Mouse (Mus musculus) erythroblast, embryonic 14.5 days (primary cell): ENCODE measurements around the gene Ext2. TPM values are rescaled to one million over a fixed set of nuclear protein-coding genes. Genes with fewer than 3 reads are reported as not detected.

ENCODE experiments used
- H3K27me3 ChIP-seq: 2 replicates; pipeline ENCODE4 v1.6.1; 2012; ENCODE audit warnings: inconsistent platforms; ENCODE audit not compliant: control insufficient read depth
- H3K36me3 ChIP-seq: 2 replicates; pipeline ENCODE4 v1.6.1; 2012; ENCODE audit warnings: mild to moderate bottlenecking, inconsistent platforms; ENCODE audit not compliant: control insufficient read depth
- H3K4me1 ChIP-seq: 2 replicates; pipeline ENCODE4 v1.6.1; 2012; ENCODE audit warnings: inconsistent platforms; ENCODE audit not compliant: control insufficient read depth
- H3K4me3 ChIP-seq: replicated peaks from 2 replicates; pipeline ENCODE3; 2012; ENCODE audit warnings: moderate library complexity, mild to moderate bottlenecking, inconsistent platforms
- H3K9me3 ChIP-seq: 2 replicates; pipeline ENCODE4 v1.6.1; 2012; ENCODE audit warnings: low read length, inconsistent platforms, mixed read lengths; ENCODE audit not compliant: control insufficient read depth
- GATA1 ChIP-seq: IDR thresholded peaks from 2 replicates; pipeline ENCODE4 v1.6.1; 2012; ENCODE audit warnings: low read length, inconsistent platforms, mixed read lengths
- TAL1 ChIP-seq: IDR thresholded peaks from 3 replicates; pipeline ENCODE4 v1.6.1; 2012; ENCODE audit warnings: low read length, inconsistent platforms, mixed read lengths
- polyA plus RNA-seq: library from polyadenylated mRNA; stranded (reverse); fragments of >175 nt; gene quantifications from 2 replicates; pipeline ENCODE4 v1.2.3, GENCODE M21; 2012

Ext2 gene
- polyA plus RNA-seq, 1 experiment, result 1.4 TPM

- TF ChIP-seq GATA1, result no peak
- no peak for TF ChIP-seq TAL1
- H3K4me1 ChIP-seq, result no peaks in the 10 kb centered on the region
- H3K36me3 ChIP-seq, result peaks cover 5% of the 10 kb centered on the region
- no peaks in the 10 kb centered on the region for H3K27me3 ChIP-seq
- H3K9me3 ChIP-seq, result no peaks in the 10 kb centered on the region
- H3K4me3 ChIP-seq, result no peak overlapping the region
These were observed 112.7 kb downstream of the Ext2 start for GRCm38 (mm10) chr2:93709696-93710095.

DNA sequence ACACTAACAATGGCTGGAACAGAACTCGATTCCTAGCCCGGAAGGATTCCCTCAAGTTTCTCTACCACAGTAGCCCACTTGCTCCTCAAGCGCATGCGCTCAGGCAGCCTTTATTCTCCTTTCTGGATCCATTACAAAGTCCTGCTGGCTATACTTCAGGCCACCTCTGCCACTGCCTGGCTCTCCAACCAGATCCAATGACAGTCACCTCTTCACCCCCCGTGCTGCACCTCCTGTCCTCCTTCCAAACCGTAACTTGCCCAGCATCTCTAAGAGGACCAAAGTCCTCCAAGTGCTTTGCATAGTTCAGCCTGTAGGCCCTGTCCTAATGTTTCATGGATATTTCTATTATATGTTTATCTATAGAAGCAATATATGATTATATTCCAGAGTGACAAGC, 113.1 kb downstream of the Ext2 start:
- TF ChIP-seq GATA1, result no peak
- TF ChIP-seq TAL1, result no peak
- Histone ChIP-seq H3K27me3 (no peaks in the 10 kb centered on the region), H3K9me3 (no peaks in the 10 kb centered on the region), H3K4me1 (no peaks in the 10 kb centered on the region), H3K36me3 (peaks cover 3% of the 10 kb centered on the region), H3K4me3 (no peak overlapping the region)

DNA sequence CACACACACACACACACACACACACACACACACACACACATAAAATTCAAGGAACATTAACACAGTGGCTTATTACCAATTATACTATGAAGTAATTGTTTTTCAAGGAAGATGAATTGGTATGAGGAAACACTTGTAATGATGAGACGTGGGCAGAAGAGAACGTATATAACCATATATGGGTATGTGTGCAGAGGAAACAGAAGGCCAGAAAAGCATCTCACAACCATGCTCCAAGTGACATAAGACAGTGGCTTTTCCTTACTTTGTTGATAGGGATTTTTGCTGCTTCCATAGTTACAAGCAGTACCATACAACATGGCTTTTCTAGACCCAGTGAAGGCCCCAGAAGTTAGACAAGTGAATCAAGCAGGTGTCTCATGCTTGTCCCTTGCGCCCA, 115.5 kb downstream of the Ext2 start:
- peaks cover 11% of the 10 kb centered on the region for H3K36me3 ChIP-seq
- no peak overlapping the region for H3K4me3 ChIP-seq
- H3K4me1 ChIP-seq, result no peaks in the 10 kb centered on the region
- no peak for TF ChIP-seq GATA1
- TF ChIP-seq TAL1, result no peak
- H3K27me3 ChIP-seq, result no peaks in the 10 kb centered on the region
- H3K9me3 ChIP-seq, result no peaks in the 10 kb centered on the region

- Histone ChIP-seq H3K27me3 (no peaks in the 10 kb centered on the region), H3K4me1 (no peaks in the 10 kb centered on the region), H3K36me3 (peaks cover 11% of the 10 kb centered on the region), H3K4me3 (no peak overlapping the region), H3K9me3 (no peaks in the 10 kb centered on the region)
- TF ChIP-seq TAL1, result no peak
- no peak for TF ChIP-seq GATA1
These were observed 116.0 kb downstream of the Ext2 start for GRCm38 (mm10) chr2:93706407-93706806.

DNA sequence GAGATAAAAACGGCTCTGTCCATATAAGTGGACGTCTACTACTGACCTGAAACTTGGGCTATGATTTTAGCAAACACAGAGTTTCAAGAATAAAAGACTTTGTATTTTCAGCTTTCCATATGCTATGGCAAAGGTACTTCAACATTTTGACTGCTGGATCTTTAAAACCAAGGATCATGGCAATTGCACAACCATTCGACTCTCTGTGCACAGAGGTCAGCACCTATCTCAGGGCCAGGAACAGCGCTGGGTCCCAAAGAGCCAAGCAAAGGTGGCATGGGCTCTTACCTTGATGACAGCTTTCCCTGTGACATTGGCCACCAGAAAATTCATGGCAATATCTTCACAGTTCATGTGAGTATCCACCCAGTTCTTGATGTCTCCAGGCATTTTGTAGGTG, 118.2 kb downstream of the Ext2 start:
- Histone ChIP-seq H3K4me1 (no peaks in the 10 kb centered on the region), H3K36me3 (peaks cover 11% of the 10 kb centered on the region), H3K9me3 (no peaks in the 10 kb centered on the region), H3K27me3 (no peaks in the 10 kb centered on the region), H3K4me3 (no peak overlapping the region)
- TF ChIP-seq TAL1 (no peak), GATA1 (no peak)

DNA sequence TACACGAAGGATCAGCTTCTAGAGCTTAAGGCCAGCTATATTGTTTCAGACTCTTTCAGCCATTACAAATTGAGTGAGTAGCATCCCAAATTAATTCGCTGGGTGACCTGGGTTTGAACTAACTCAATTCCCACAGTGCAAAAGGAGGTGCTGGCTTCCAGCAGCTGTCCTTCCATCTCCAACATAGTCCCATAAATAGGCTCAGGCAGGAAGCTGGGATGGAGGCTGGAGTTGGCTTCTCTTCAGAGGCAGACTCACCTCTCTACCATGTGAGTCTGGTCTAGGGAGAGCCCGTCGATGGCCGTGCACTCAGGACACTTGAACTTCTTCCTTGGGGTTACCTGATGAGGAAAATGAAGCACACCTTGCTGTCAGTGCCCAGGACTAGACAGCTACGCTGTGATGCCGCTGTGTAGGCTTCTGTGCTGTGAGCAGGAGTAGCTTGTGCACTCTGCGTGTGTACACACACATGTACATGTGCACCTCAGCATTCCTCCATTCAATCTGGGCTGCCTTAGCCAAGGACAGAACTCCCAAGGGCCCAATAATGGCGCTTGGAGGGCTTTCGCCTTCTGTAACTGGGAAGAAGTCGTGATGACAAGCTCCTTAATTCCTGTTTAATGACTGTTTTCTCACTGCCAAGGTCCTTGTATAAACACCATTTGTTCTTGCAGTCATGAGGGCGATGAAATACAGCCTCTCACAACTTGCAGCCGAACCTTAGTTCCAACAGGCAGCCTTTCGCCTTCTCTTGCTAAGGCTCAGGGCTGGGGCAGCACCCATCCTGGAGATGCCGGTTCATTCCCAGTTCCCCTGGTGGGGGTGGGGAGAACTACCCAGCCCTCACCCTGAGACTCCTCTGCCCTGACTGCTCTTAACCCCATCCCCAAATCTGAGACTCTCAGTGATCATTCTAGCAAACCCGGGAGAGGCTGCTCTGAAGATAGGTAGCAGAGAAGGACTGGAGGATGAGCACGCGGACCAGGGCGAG, 119.1 kb downstream of the Ext2 start:
- Histone ChIP-seq H3K4me1 (no peaks in the 10 kb centered on the region), H3K36me3 (peaks cover 11% of the 10 kb centered on the region), H3K4me3 (no peak overlapping the region), H3K27me3 (no peaks in the 10 kb centered on the region), H3K9me3 (no peaks in the 10 kb centered on the region)
- no peak for TF ChIP-seq GATA1
- TF ChIP-seq TAL1, result no peak

DNA sequence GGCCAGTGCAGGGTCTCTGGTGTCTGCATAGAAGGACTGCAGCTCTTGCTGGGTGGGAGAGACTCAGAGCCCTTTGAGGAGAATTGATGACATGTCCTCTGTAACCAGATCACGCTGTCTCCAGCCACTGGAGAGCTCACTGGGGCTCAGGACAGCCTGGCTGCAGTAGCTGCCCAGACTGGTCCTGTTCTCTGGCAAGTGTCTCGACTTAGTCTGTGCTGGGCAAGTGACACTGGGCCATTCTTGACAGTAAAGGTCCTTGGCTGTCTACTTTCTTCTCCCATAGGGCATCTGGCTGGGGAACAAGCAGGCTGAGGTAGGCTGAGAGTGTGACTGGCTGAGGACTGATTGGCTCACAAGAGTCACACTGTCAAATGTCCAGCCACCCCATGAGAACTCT, 123.0 kb downstream of the Ext2 start:
- Histone ChIP-seq H3K4me1 (no peaks in the 10 kb centered on the region), H3K9me3 (no peaks in the 10 kb centered on the region), H3K36me3 (peaks cover 8% of the 10 kb centered on the region), H3K4me3 (no peak overlapping the region), H3K27me3 (no peaks in the 10 kb centered on the region)
- TF ChIP-seq TAL1, result no peak

GRCm38 (mm10) chr2:93696181-93696641, 126.2 kb downstream of the Ext2 start:
- TF ChIP-seq TAL1 (no peak), GATA1 (no peak)
- H3K4me1 ChIP-seq, result no peaks in the 10 kb centered on the region
- no peaks in the 10 kb centered on the region for H3K27me3 ChIP-seq
- H3K4me3 ChIP-seq, result no peak overlapping the region
- no peaks in the 10 kb centered on the region; the same call in none of the 2 replicates for H3K36me3 ChIP-seq
- H3K9me3 ChIP-seq, result no peaks in the 10 kb centered on the region

- no peak for TF ChIP-seq TAL1
- TF ChIP-seq GATA1, result no peak
- H3K4me3 ChIP-seq, result no peak overlapping the region
- no peaks in the 10 kb centered on the region for H3K4me1 ChIP-seq
- H3K36me3 ChIP-seq, result no peaks in the 10 kb centered on the region; the same call in none of the 2 replicates
- H3K27me3 ChIP-seq, result no peaks in the 10 kb centered on the region
- no peaks in the 10 kb centered on the region for H3K9me3 ChIP-seq
These were observed 129.3 kb downstream of the Ext2 start for GRCm38 (mm10) chr2:93693101-93693500.
